In the genomic region with DNA sequence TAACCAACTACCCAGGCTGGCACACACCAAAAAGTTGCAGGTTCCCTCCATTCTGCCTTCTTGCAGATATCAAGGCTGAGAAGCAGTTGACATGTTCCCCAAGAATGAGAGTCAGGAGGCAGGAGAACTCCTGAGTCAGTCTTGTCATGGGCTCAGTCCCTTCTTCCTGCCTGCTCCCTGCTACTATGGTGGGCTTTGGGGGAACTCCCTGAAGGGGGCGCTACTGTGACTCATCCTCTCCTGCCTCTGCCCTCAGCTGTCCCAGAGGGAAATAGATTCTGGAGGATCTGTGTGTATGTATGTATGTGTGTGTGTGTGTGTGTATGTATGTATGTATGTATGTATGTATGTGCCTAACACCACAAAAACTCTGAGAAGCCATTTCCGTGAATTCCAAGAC, we compare ENCODE assay signal across 24 mouse cellular contexts. TPM values are rescaled to one million over a fixed set of nuclear protein-coding genes. Genes with fewer than 3 reads are reported as not detected.
DNase-seq lines count a peak whose midpoint lies in the region; ATAC-seq and TF ChIP-seq lines count a peak whose summit lies in the region.
"Had no signal": no experiment of that assay in that cellular context is flagged by ENCODE, and none has a peak within 500 bp of the region (broad histone marks: within the 10 kb centered on the region; RNA-seq: fewer than 3 reads in every experiment).

No protein-coding gene starts in this region.

- ATAC-seq in megakaryocyte progenitor cell, adult 5-6 weeks (replicated peaks; ENCODE audit: poor library complexity): no peak
- ATAC-seq: intestine, embryonic 15.5 days had no signal

- no peaks in the 10 kb centered on the region for H3K36me3 ChIP-seq in testis, adult 2 months (ENCODE audit: control insufficient read depth, insufficient read depth, low read length)
- no peaks in the 10 kb centered on the region for H3K36me3 ChIP-seq in splenic B cell, adult 2 months (ENCODE audit: control insufficient read depth, insufficient read depth, low read length, poor library complexity, severe bottlenecking)
- H3K36me3 ChIP-seq: embryonic facial prominence, embryonic 10.5 days; forebrain, embryonic 12.5 days; heart, embryonic 13.5 days; intestine, embryonic 15.5 days; limb, embryonic 10.5 days; liver, embryonic 15.5 days had no signal

- H3K27me3 ChIP-seq in testis, adult 2 months (ENCODE audit: control insufficient read depth, insufficient read depth, low read length): no peaks in the 10 kb centered on the region
- H3K27me3 ChIP-seq in splenic B cell, adult 2 months (ENCODE audit: control insufficient read depth, insufficient read depth, low read length, poor library complexity, severe bottlenecking): no peaks in the 10 kb centered on the region
- H3K27me3 ChIP-seq: intestine, embryonic 15.5 days had no signal

- peak; percentile 44 for TF ChIP-seq CTCF in layer of hippocampus, adult 2 months (conservative IDR thresholded peaks at IDR 0.05)
- TF ChIP-seq CTCF in testis, adult 2 months (IDR thresholded peaks at IDR 0.05; ENCODE audit: control insufficient read depth, insufficient read depth, insufficient replicate concordance, low read depth, low read length): peak; percentile 33; the same call in 1 of the 2 replicates

- no peaks in the 10 kb centered on the region for H3K4me1 ChIP-seq in testis, adult 2 months (ENCODE audit: control insufficient read depth, insufficient read depth, low read length)

- DNase-seq in layer of hippocampus, adult 2 months (ENCODE audit: low spot score in 2 of 2): no peak
- no peak for DNase-seq in layer of hippocampus, postnatal 36 days
- DNase-seq in testis, postnatal 14 days (ENCODE audit: low spot score): no peak
- DNase-seq in ZHBTc4 (ENCODE audit: low read depth, low spot score): peak; percentile 27
- DNase-seq in splenic B cell, adult 2 months (ENCODE audit: low read depth, low spot score): peak; percentile 2
- no peak for DNase-seq in urinary bladder, postnatal 36 days (ENCODE audit: low spot score in 2 of 2)
- DNase-seq: adrenal gland, postnatal 25 days; B cell, adult 2 months; cerebellum, adult 18-20 months; heart, adult 18-20 months; spleen, adult 18-20 months; thymus, adult 2 months had no signal

- no peak overlapping the region for H3K4me3 ChIP-seq in layer of hippocampus, adult 2 months
- no peak overlapping the region for H3K4me3 ChIP-seq in testis, adult 2 months (ENCODE audit: control insufficient read depth, low read depth, low read length)
- H3K4me3 ChIP-seq: embryonic facial prominence, embryonic 10.5 days; forebrain, embryonic 12.5 days; heart, embryonic 13.5 days; intestine, embryonic 15.5 days; limb, embryonic 10.5 days; liver, embryonic 15.5 days had no signal

- H3K27ac ChIP-seq in layer of hippocampus, adult 2 months: no peak overlapping the region
- H3K27ac ChIP-seq in testis, adult 2 months (ENCODE audit: control insufficient read depth, insufficient read depth, low read depth, low read length): no peak overlapping the region
- H3K27ac ChIP-seq: embryonic facial prominence, embryonic 10.5 days; forebrain, embryonic 12.5 days; heart, embryonic 13.5 days; hindbrain, embryonic 14.5 days; intestine, embryonic 15.5 days; limb, embryonic 10.5 days had no signal

- no peak for TF ChIP-seq POLR2A in testis, adult 2 months (IDR thresholded peaks at IDR 0.05; ENCODE audit: control insufficient read depth, low read depth, low read length)

RNA-seq across cellular contexts. Expression of gene Fcnb, which starts 19.0 kb away (rescaled TPM):
- total RNA-seq in layer of hippocampus, adult 2 months (2021): not detected
- not detected for total RNA-seq in layer of hippocampus, postnatal 36 days (2021)
- not detected in 2 replicates for polyA plus RNA-seq in testis, adult 2 months (2012; rRNA removed)
- 149 and 237 TPM in 2 replicates for total RNA-seq in megakaryocyte progenitor cell, adult 5-6 weeks (2015)
- 92.7 and 139 TPM in 2 replicates for total RNA-seq in megakaryocyte progenitor cell, adult 5-6 weeks (2017)
- total RNA-seq: adrenal gland, postnatal 25 days; gastrocnemius, adult 8-10 months; heart, adult 18-20 months; heart, postnatal 25 days had no signal
- polyA plus RNA-seq: embryonic facial prominence, embryonic 10.5 days; frontal cortex, adult 2 months had no signal

Comparison
In these comparisons a context has a peak if more than half of its experiments do, and no peak if none do; other contexts are left out.
1. DNase-seq: peak in ZHBTc4 (single experiment) and splenic B cell, adult 2 months (single experiment); none in layer of hippocampus, adult 2 months (0 of 2), layer of hippocampus, postnatal 36 days (0 of 2), testis, postnatal 14 days (single experiment) and urinary bladder, postnatal 36 days (0 of 2).
2. RNA of gene Fcnb, which starts 19.0 kb away (total RNA-seq): 92.7 to 237 TPM in megakaryocyte progenitor cell, adult 5-6 weeks; not detected in layer of hippocampus, adult 2 months and not detected in layer of hippocampus, postnatal 36 days; every median in the first group is over 10 times any median in the second.